Mouse (Mus musculus): Measurements from ENCODE around the gene Ccdc134. TPM values are rescaled to one million over a fixed set of nuclear protein-coding genes. Genes with fewer than 3 reads are reported as not detected.
A peak's percentile ranks its signal among the peaks of the same experiment; 100 is the strongest.

Gene Ccdc134
- 5.3 and 5.5 TPM in 2 replicates for polyA plus RNA-seq (2015; fragmentation: Nextera tagmentation; extraction: Ambion mirVana)

- ATAC-seq (ENCODE audit: low read depth), result peak; percentile 100
- Histone ChIP-seq H3K4me3 (ENCODE audit: low read depth, low read length) (peak within 1 kb of the TSS; percentile 90), H3K9me3 (replicated peaks; ENCODE audit: control insufficient read depth, low read length) (no peaks in the 10 kb centered on the region), H3K4me2 (ENCODE audit: low read depth, low read length) (peak within 1 kb of the TSS; percentile 98), H3K4me1 (ENCODE audit: control insufficient read depth, low read depth, low read length) (peaks cover 17% of the 10 kb centered on the region), H3K27me3 (ENCODE audit: control insufficient read depth, insufficient read depth, low read depth, low read length) (no peaks in the 10 kb centered on the region), H3K9ac (ENCODE audit: low read depth, low read length) (peak within 1 kb of the TSS; percentile 89), H3K36me3 (ENCODE audit: control insufficient read depth, insufficient read depth) (no peaks in the 10 kb centered on the region), H3K27ac (ENCODE audit: low read length) (peak within 1 kb of the TSS; percentile 77)
- WGBS (ENCODE audit: insufficient replicate concordance), result under 1% methylated on average over 74 of the region's 74 CpGs
These were observed at the start of gene Ccdc134 for GRCm38 (mm10) chr15:82127426-82128374. TSS of gene Ccdc134 (plus strand) at chr15:82127922.

- ATAC-seq (ENCODE audit: low read depth), result no peak
- H3K4me3 ChIP-seq (ENCODE audit: low read depth, low read length), result no peak overlapping the region
- H3K4me1 ChIP-seq (ENCODE audit: control insufficient read depth, low read depth, low read length), result no peaks in the 10 kb centered on the region
- no peaks in the 10 kb centered on the region for H3K9me3 ChIP-seq (replicated peaks; ENCODE audit: control insufficient read depth, low read length)
- H3K4me2 ChIP-seq (ENCODE audit: low read depth, low read length), result no peak overlapping the region
- no peaks in the 10 kb centered on the region; the same call in 1 of the 2 replicates for H3K27me3 ChIP-seq (ENCODE audit: control insufficient read depth, insufficient read depth, low read depth, low read length)
- no peak overlapping the region for H3K9ac ChIP-seq (ENCODE audit: low read depth, low read length)
- H3K36me3 ChIP-seq (ENCODE audit: control insufficient read depth, insufficient read depth), result no peaks in the 10 kb centered on the region
- no peak overlapping the region for H3K27ac ChIP-seq (ENCODE audit: low read length)
- 48% methylated on average over 10 of the region's 10 CpGs for WGBS (ENCODE audit: insufficient replicate concordance)
These were observed 47.8 kb upstream of the Ccdc134 start for GRCm38 (mm10) chr15:82079883-82080282.

GRCm38 (mm10) chr15:82081161-82081560 lies 46.6 kb upstream of the Ccdc134 start:
- Histone ChIP-seq H3K4me3 (ENCODE audit: low read depth, low read length) (no peak overlapping the region), H3K9ac (ENCODE audit: low read depth, low read length) (no peak overlapping the region), H3K9me3 (replicated peaks; ENCODE audit: control insufficient read depth, low read length) (no peaks in the 10 kb centered on the region), H3K4me2 (ENCODE audit: low read depth, low read length) (no peak overlapping the region), H3K27ac (ENCODE audit: low read length) (no peak overlapping the region), H3K27me3 (ENCODE audit: control insufficient read depth, insufficient read depth, low read depth, low read length) (no peaks in the 10 kb centered on the region; the same call in 1 of the 2 replicates), H3K4me1 (ENCODE audit: control insufficient read depth, low read depth, low read length) (no peaks in the 10 kb centered on the region), H3K36me3 (ENCODE audit: control insufficient read depth, insufficient read depth) (no peaks in the 10 kb centered on the region)
- 26% methylated on average over 7 of the region's 7 CpGs for WGBS (ENCODE audit: insufficient replicate concordance)
- ATAC-seq (ENCODE audit: low read depth), result no peak

GRCm38 (mm10) chr15:82085606-82086005 lies 42.1 kb upstream of the Ccdc134 start:
- H3K27ac ChIP-seq (ENCODE audit: low read length), result no peak overlapping the region
- 71% methylated on average over 9 of the region's 9 CpGs for WGBS (ENCODE audit: insufficient replicate concordance)
- no peak overlapping the region for H3K4me3 ChIP-seq (ENCODE audit: low read depth, low read length)
- no peak for ATAC-seq (ENCODE audit: low read depth)
- no peak overlapping the region for H3K9ac ChIP-seq (ENCODE audit: low read depth, low read length)
- no peaks in the 10 kb centered on the region for H3K9me3 ChIP-seq (replicated peaks; ENCODE audit: control insufficient read depth, low read length)
- H3K4me2 ChIP-seq (ENCODE audit: low read depth, low read length), result no peak overlapping the region
- H3K36me3 ChIP-seq (ENCODE audit: control insufficient read depth, insufficient read depth), result no peaks in the 10 kb centered on the region
- H3K4me1 ChIP-seq (ENCODE audit: control insufficient read depth, low read depth, low read length), result no peaks in the 10 kb centered on the region
- peaks cover 3% of the 10 kb centered on the region for H3K27me3 ChIP-seq (ENCODE audit: control insufficient read depth, insufficient read depth, low read depth, low read length)

GRCm38 (mm10) chr15:82086131-82086530 lies 41.6 kb upstream of the Ccdc134 start:
- Histone ChIP-seq H3K4me1 (ENCODE audit: control insufficient read depth, low read depth, low read length) (no peaks in the 10 kb centered on the region), H3K9me3 (replicated peaks; ENCODE audit: control insufficient read depth, low read length) (no peaks in the 10 kb centered on the region), H3K27ac (ENCODE audit: low read length) (no peak overlapping the region), H3K27me3 (ENCODE audit: control insufficient read depth, insufficient read depth, low read depth, low read length) (peaks cover 3% of the 10 kb centered on the region), H3K4me3 (ENCODE audit: low read depth, low read length) (no peak overlapping the region), H3K4me2 (ENCODE audit: low read depth, low read length) (no peak overlapping the region), H3K36me3 (ENCODE audit: control insufficient read depth, insufficient read depth) (no peaks in the 10 kb centered on the region), H3K9ac (ENCODE audit: low read depth, low read length) (no peak overlapping the region)
- 70% methylated on average over 12 of the region's 12 CpGs for WGBS (ENCODE audit: insufficient replicate concordance)
- no peak for ATAC-seq (ENCODE audit: low read depth)

- Histone ChIP-seq H3K4me3 (ENCODE audit: low read depth, low read length) (no peak overlapping the region), H3K4me2 (ENCODE audit: low read depth, low read length) (no peak overlapping the region), H3K27me3 (ENCODE audit: control insufficient read depth, insufficient read depth, low read depth, low read length) (peaks cover 3% of the 10 kb centered on the region), H3K9ac (ENCODE audit: low read depth, low read length) (no peak overlapping the region), H3K4me1 (ENCODE audit: control insufficient read depth, low read depth, low read length) (no peaks in the 10 kb centered on the region), H3K9me3 (replicated peaks; ENCODE audit: control insufficient read depth, low read length) (no peaks in the 10 kb centered on the region), H3K36me3 (ENCODE audit: control insufficient read depth, insufficient read depth) (no peaks in the 10 kb centered on the region), H3K27ac (ENCODE audit: low read length) (no peak overlapping the region)
- no peak for ATAC-seq (ENCODE audit: low read depth)
- 14% methylated on average over 10 of the region's 10 CpGs for WGBS (ENCODE audit: insufficient replicate concordance)
These were observed 40.5 kb upstream of the Ccdc134 start for GRCm38 (mm10) chr15:82087266-82087665.

GRCm38 (mm10) chr15:82091061-82091460 lies 36.7 kb upstream of the Ccdc134 start:
- no peak overlapping the region for H3K4me2 ChIP-seq (ENCODE audit: low read depth, low read length)
- H3K9ac ChIP-seq (ENCODE audit: low read depth, low read length), result no peak overlapping the region
- H3K27me3 ChIP-seq (ENCODE audit: control insufficient read depth, insufficient read depth, low read depth, low read length), result peaks cover 3% of the 10 kb centered on the region; the same call in 1 of the 2 replicates
- H3K36me3 ChIP-seq (ENCODE audit: control insufficient read depth, insufficient read depth), result no peaks in the 10 kb centered on the region
- WGBS (ENCODE audit: insufficient replicate concordance), result 61% methylated on average over 7 of the region's 7 CpGs
- ATAC-seq (ENCODE audit: low read depth), result no peak
- H3K4me1 ChIP-seq (ENCODE audit: control insufficient read depth, low read depth, low read length), result no peaks in the 10 kb centered on the region
- no peak overlapping the region for H3K4me3 ChIP-seq (ENCODE audit: low read depth, low read length)
- no peaks in the 10 kb centered on the region for H3K9me3 ChIP-seq (replicated peaks; ENCODE audit: control insufficient read depth, low read length)
- H3K27ac ChIP-seq (ENCODE audit: low read length), result no peak overlapping the region

- ATAC-seq (ENCODE audit: low read depth), result no peak
- Histone ChIP-seq H3K27me3 (ENCODE audit: control insufficient read depth, insufficient read depth, low read depth, low read length) (no peaks in the 10 kb centered on the region), H3K4me2 (ENCODE audit: low read depth, low read length) (no peak overlapping the region), H3K4me1 (ENCODE audit: control insufficient read depth, low read depth, low read length) (no peaks in the 10 kb centered on the region), H3K4me3 (ENCODE audit: low read depth, low read length) (no peak overlapping the region), H3K36me3 (ENCODE audit: control insufficient read depth, insufficient read depth) (no peaks in the 10 kb centered on the region), H3K9ac (ENCODE audit: low read depth, low read length) (no peak overlapping the region), H3K9me3 (replicated peaks; ENCODE audit: control insufficient read depth, low read length) (no peaks in the 10 kb centered on the region), H3K27ac (ENCODE audit: low read length) (no peak overlapping the region)
- 17% methylated on average over 8 of the region's 8 CpGs for WGBS (ENCODE audit: insufficient replicate concordance)
These were observed 20.7 kb upstream of the Ccdc134 start for GRCm38 (mm10) chr15:82106953-82107555.

- WGBS (ENCODE audit: insufficient replicate concordance), result 66% methylated on average over 8 of the region's 8 CpGs
- ATAC-seq (ENCODE audit: low read depth), result no peak
These were observed 7.2 kb upstream of the Ccdc134 start for GRCm38 (mm10) chr15:82120544-82120943.

More at GRCm38 (mm10) chr15:82120544-82120943, 7.2 kb upstream of the Ccdc134 start:
- H3K4me3 ChIP-seq (ENCODE audit: low read depth, low read length), result no peak overlapping the region
- no peaks in the 10 kb centered on the region for H3K9me3 ChIP-seq (replicated peaks; ENCODE audit: control insufficient read depth, low read length)
- no peak overlapping the region for H3K9ac ChIP-seq (ENCODE audit: low read depth, low read length)
- H3K4me2 ChIP-seq (ENCODE audit: low read depth, low read length), result no peak overlapping the region
- H3K27ac ChIP-seq (ENCODE audit: low read length), result no peak overlapping the region
- no peaks in the 10 kb centered on the region for H3K4me1 ChIP-seq (ENCODE audit: control insufficient read depth, low read depth, low read length)
- H3K36me3 ChIP-seq (ENCODE audit: control insufficient read depth, insufficient read depth), result no peaks in the 10 kb centered on the region
- H3K27me3 ChIP-seq (ENCODE audit: control insufficient read depth, insufficient read depth, low read depth, low read length), result no peaks in the 10 kb centered on the region; the same call in 1 of the 2 replicates
